Mouse (Mus musculus) spleen, adult 2 months (tissue): ENCODE measurements around the gene Rab3gap2. TPM values are rescaled to one million over a fixed set of nuclear protein-coding genes. Genes with fewer than 3 reads are reported as not detected.

ENCODE experiments used
- DNase-seq, 2 experiments: peaks; one replicate each; pipeline versions ENCODE4 v3.0.0 to v3.0.0-alpha.2; 2012 to 2021; ENCODE audit warnings: low spot score in 2 of 2, low read depth in 1 of 2
- H3K27ac ChIP-seq: fragments of 200-500 bp; 2 replicates; pipeline ENCODE4 v1.5.1; 2012; ENCODE audit warnings: low read length, inconsistent platforms; ENCODE audit not compliant: insufficient read depth
- H3K27me3 ChIP-seq: fragments of 200-500 bp; 2 replicates; pipeline ENCODE4 v1.6.1; 2012; ENCODE audit warnings: mild to moderate bottlenecking, moderate library complexity, low read length, inconsistent platforms; ENCODE audit not compliant: control insufficient read depth, insufficient read depth
- H3K36me3 ChIP-seq: fragments of 200-500 bp; 2 replicates; pipeline ENCODE4 v1.6.1; 2012; ENCODE audit warnings: mild to moderate bottlenecking, low read length, inconsistent platforms; ENCODE audit not compliant: control insufficient read depth, insufficient read depth
- H3K4me1 ChIP-seq: fragments of 200-500 bp; 2 replicates; pipeline ENCODE4 v1.6.1; 2011; ENCODE audit warnings: inconsistent platforms; ENCODE audit not compliant: control insufficient read depth, insufficient read depth, insufficient read length
- H3K4me3 ChIP-seq: fragments of 200-500 bp; 2 replicates; pipeline ENCODE4 v1.5.1; 2011; ENCODE audit warnings: mild to moderate bottlenecking, inconsistent platforms; ENCODE audit not compliant: insufficient read depth, insufficient read length; ENCODE audit errors: extremely low read depth
- CTCF ChIP-seq: fragments of 200-500 bp; IDR thresholded peaks from 2 replicates; pipeline ENCODE4 v1.5.1; 2011; ENCODE audit warnings: mild to moderate bottlenecking, inconsistent platforms; ENCODE audit not compliant: insufficient read depth, insufficient read length, insufficient replicate concordance; ENCODE audit errors: extremely low read depth
- POLR2A ChIP-seq: fragments of 200-500 bp; IDR thresholded peaks from 2 replicates; pipeline ENCODE4 v1.6.1; 2011; ENCODE audit warnings: low read depth, low read length, inconsistent platforms
- WGBS: fragments of 180-500 bp; shearing (Covaris S2); methylation state at CpG from one replicate; pipeline ENCODE4 v1.1.7; 2018; 5-methylcytosine and 5-hydroxymethylcytosine counted together
- polyA plus RNA-seq: library from polyadenylated mRNA; depleted of rRNA; stranded (reverse); fragments of >200 nt; gene quantifications from 2 replicates; pipeline ENCODE4 v1.2.3, GENCODE M21; 2012; rRNA removed

Rab3gap2 gene
- polyA plus RNA-seq: 15.9 and 17.1 TPM in 2 replicates

- Histone ChIP-seq H3K27me3 (no peaks in the 10 kb centered on the region), H3K27ac (peak within 1 kb of the TSS; percentile 67), H3K36me3 (no peaks in the 10 kb centered on the region), H3K4me3 (peak within 1 kb of the TSS; percentile 79), H3K4me1 (peaks cover 5% of the 10 kb centered on the region; the same call in 1 of the 2 replicates)
- WGBS: under 1% methylated on average over 57 of the region's 57 CpGs
- TF ChIP-seq CTCF: no peak
- peak; percentile 39 for TF ChIP-seq POLR2A
- DNase-seq: peak; percentile 92 to 100
Observed at GRCm38 (mm10) chr1:185203909-185204661, at the start of gene Rab3gap2. Gene Rab3gap2 (plus strand): TSS chr1:185204117.

- Histone ChIP-seq H3K36me3 (no peaks in the 10 kb centered on the region), H3K27ac (no peak overlapping the region), H3K4me1 (no peaks in the 10 kb centered on the region), H3K4me3 (no peak overlapping the region), H3K27me3 (no peaks in the 10 kb centered on the region)
- 90% methylated on average over 5 of the region's 5 CpGs for WGBS
- TF ChIP-seq POLR2A (no peak), CTCF (no peak)
- DNase-seq: no peak
Observed at GRCm38 (mm10) chr1:185173641-185174040, 30.3 kb upstream of the Rab3gap2 start.

GRCm38 (mm10) chr1:185177860-185178259, 26.1 kb upstream of the Rab3gap2 start:
- no peaks in the 10 kb centered on the region for H3K36me3 ChIP-seq
- WGBS: 86% methylated on average over 6 of the region's 6 CpGs

GRCm38 (mm10) chr1:185183591-185184330, 20.2 kb upstream of the Rab3gap2 start:
- TF ChIP-seq CTCF (no peak), POLR2A (no peak)
- Histone ChIP-seq H3K36me3 (no peaks in the 10 kb centered on the region), H3K4me1 (no peaks in the 10 kb centered on the region), H3K4me3 (no peak overlapping the region), H3K27me3 (no peaks in the 10 kb centered on the region), H3K27ac (no peak overlapping the region)
- DNase-seq: no peak
- WGBS: 84% methylated on average over 9 of the region's 9 CpGs

More at GRCm38 (mm10) chr1:185177860-185178259, 26.1 kb upstream of the Rab3gap2 start:
- DNase-seq: no peak
- no peaks in the 10 kb centered on the region for H3K27me3 ChIP-seq
- no peak overlapping the region for H3K27ac ChIP-seq
- TF ChIP-seq POLR2A (no peak), CTCF (no peak)
- H3K4me1 ChIP-seq: no peaks in the 10 kb centered on the region
- no peak overlapping the region for H3K4me3 ChIP-seq

- no peak for DNase-seq
- H3K27ac ChIP-seq: no peak overlapping the region
- no peaks in the 10 kb centered on the region for H3K27me3 ChIP-seq
- TF ChIP-seq CTCF (no peak), POLR2A (no peak)
- no peak overlapping the region for H3K4me3 ChIP-seq
- H3K36me3 ChIP-seq: no peaks in the 10 kb centered on the region
- no peaks in the 10 kb centered on the region for H3K4me1 ChIP-seq
- WGBS: 48% methylated on average over 9 of the region's 9 CpGs
Observed at GRCm38 (mm10) chr1:185185556-185185955, 18.4 kb upstream of the Rab3gap2 start.

GRCm38 (mm10) chr1:185187135-185187785, 16.7 kb upstream of the Rab3gap2 start:
- Histone ChIP-seq H3K36me3 (no peaks in the 10 kb centered on the region), H3K4me3 (no peak overlapping the region), H3K27me3 (no peaks in the 10 kb centered on the region), H3K27ac (no peak overlapping the region), H3K4me1 (no peaks in the 10 kb centered on the region)
- WGBS: 60% methylated on average over 13 of the region's 13 CpGs
- DNase-seq: no peak
- TF ChIP-seq CTCF (no peak), POLR2A (no peak)
